Mouse (Mus musculus) ES-E14 (cell line): ENCODE measurements around the gene Aldh1l1.

Source experiments
- CHD2 ChIP-seq: IDR thresholded peaks from 2 replicates; pipeline ENCODE4 v1.6.1; 2014; ENCODE audit warnings: mild to moderate bottlenecking, low read depth, low read length, inconsistent platforms
- HCFC1 ChIP-seq: IDR thresholded peaks from 2 replicates; pipeline ENCODE4 v1.6.1; 2012; ENCODE audit warnings: low read length, inconsistent platforms, borderline replicate concordance; ENCODE audit not compliant: insufficient read depth
- MAFK ChIP-seq: IDR thresholded peaks from 2 replicates; pipeline ENCODE4 v1.6.1; 2014; ENCODE audit warnings: mild to moderate bottlenecking, low read depth, low read length, inconsistent platforms; ENCODE audit not compliant: insufficient read depth
- ZC3H11A ChIP-seq: IDR thresholded peaks from 2 replicates; pipeline ENCODE4 v1.6.1; 2012; ENCODE audit warnings: low read depth, mild to moderate bottlenecking, inconsistent platforms, low read length, borderline replicate concordance
- ZNF384 ChIP-seq: IDR thresholded peaks from 2 replicates; pipeline ENCODE4 v1.6.1; 2012; ENCODE audit warnings: low read depth, low read length, inconsistent platforms

- no peak for TF ChIP-seq CHD2
- no peak for TF ChIP-seq MAFK
- TF ChIP-seq ZC3H11A: no peak
- no peak for TF ChIP-seq ZNF384
- no peak for TF ChIP-seq HCFC1
Measured at GRCm38 (mm10) chr6:90509085-90509484, 22.9 kb downstream of the Aldh1l1 start.
